Mouse (Mus musculus) liver, postnatal 0 days (tissue): ENCODE results near the gene Mafg. TPM values are rescaled to one million over a fixed set of nuclear protein-coding genes. Genes with fewer than 3 reads are reported as not detected.

Experiments
- ATAC-seq: fragments of 200-750 bp; cut with Nextera tagmentation; 2 replicates; pipeline ENCODE4 v1.8.0; 2017; ENCODE audit warnings: mild to moderate bottlenecking, moderate library complexity
- DNase-seq: peaks from one replicate; pipeline ENCODE4 v3.0.0-alpha.2; 2016
- H3K27ac ChIP-seq: fragments of 300-500 bp; sonication (generic); 2 replicates; pipeline ENCODE4 v1.5.1; 2014; ENCODE audit warnings: antibody characterized with exemption, moderate library complexity, mild to moderate bottlenecking, low read depth
- H3K27me3 ChIP-seq: fragments of 300-500 bp; sonication (generic); 2 replicates; pipeline ENCODE4 v1.6.1; 2014; ENCODE audit warnings: low read length, control low read depth, mixed read lengths; ENCODE audit not compliant: insufficient read depth
- H3K36me3 ChIP-seq: fragments of 300-500 bp; sonication (generic); replicated peaks from 2 replicates; pipeline ENCODE4 v1.6.1; 2014; ENCODE audit warnings: mild to moderate bottlenecking, control low read depth, low read length, moderate library complexity, mixed read lengths; ENCODE audit not compliant: insufficient read depth
- H3K4me1 ChIP-seq: fragments of 300-500 bp; sonication (generic); 2 replicates; pipeline ENCODE4 v1.6.1; 2014; ENCODE audit warnings: antibody characterized with exemption, mild to moderate bottlenecking, control low read depth; ENCODE audit not compliant: insufficient read depth
- H3K4me2 ChIP-seq: fragments of 300-500 bp; sonication (generic); 2 replicates; pipeline ENCODE4 v1.6.1; 2014; ENCODE audit warnings: low read depth, mild to moderate bottlenecking, low read length, moderate library complexity, mixed read lengths
- H3K4me3 ChIP-seq: fragments of 300-500 bp; sonication (generic); 2 replicates; pipeline ENCODE4 v1.5.1; 2014; ENCODE audit warnings: low read depth, low read length
- H3K9ac ChIP-seq: fragments of 300-500 bp; sonication (generic); replicated peaks from 2 replicates; pipeline ENCODE4 v1.6.1; 2014; ENCODE audit warnings: mild to moderate bottlenecking, moderate library complexity
- H3K9me3 ChIP-seq: fragments of 300-500 bp; sonication (generic); 2 replicates; pipeline ENCODE4 v1.6.1; 2016; ENCODE audit warnings: mild to moderate bottlenecking, control low read depth, low read length, mixed read lengths
- CTCF ChIP-seq: sonication (generic); IDR thresholded peaks from 2 replicates; pipeline ENCODE4 v1.5.1; 2016; ENCODE audit warnings: antibody characterized with exemption, low read depth
- EP300 ChIP-seq: IDR thresholded peaks from 2 replicates; pipeline ENCODE4 v1.6.1; 2016; ENCODE audit warnings: antibody characterized with exemption, low read depth, mild to moderate bottlenecking
- WGBS: fragments of 180-500 bp; shearing (Covaris S2); extraction: QIAGEN DNeasy Blood & Tissue Kit; methylation state at CpG from one replicate; pipeline ENCODE4 v1.1.7; 2014; ENCODE audit not compliant: insufficient replicate concordance; 5-methylcytosine and 5-hydroxymethylcytosine counted together
- polyA plus RNA-seq: library from polyadenylated mRNA; unstranded; fragments of >200 nt; fragmentation: Nextera tagmentation; extraction: Ambion mirVana; gene quantifications from 2 replicates; pipeline ENCODE4 v1.2.1, GENCODE M21; 2015

Mafg gene
- polyA plus RNA-seq, 1 experiment from 2014 or later = 35.8 TPM

DNA sequence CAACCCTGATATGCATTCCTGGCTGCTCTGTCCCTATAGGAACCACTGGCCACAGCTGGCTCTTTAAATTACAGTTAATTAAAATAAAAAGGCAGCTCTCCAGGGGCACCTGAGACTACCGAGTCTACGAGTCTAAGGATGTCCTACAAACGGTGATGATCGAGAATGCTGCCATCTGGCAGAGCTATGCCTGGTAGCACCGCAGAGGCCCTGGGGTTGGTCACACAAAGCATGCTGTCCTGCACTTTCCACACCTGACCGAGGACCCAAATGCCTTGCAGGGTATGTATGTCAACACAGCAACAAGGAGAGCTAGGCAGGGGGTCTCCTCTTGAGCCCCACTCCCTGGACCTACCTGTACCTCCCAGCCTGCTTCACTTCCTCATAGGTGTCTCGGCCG, 19.4 kb downstream of the Mafg start:
- Histone ChIP-seq H3K4me2 (no peak overlapping the region), H3K27ac (no peak overlapping the region), H3K9me3 (no peaks in the 10 kb centered on the region), H3K4me1 (peaks cover 33% of the 10 kb centered on the region), H3K4me3 (no peak overlapping the region), H3K36me3 (peaks cover 47% of the 10 kb centered on the region), H3K27me3 (no peaks in the 10 kb centered on the region), H3K9ac (no peak overlapping the region)
- no peak for ATAC-seq
- DNase-seq = no peak
- WGBS = 82% methylated on average over 8 of the region's 8 CpGs
- no peak for TF ChIP-seq CTCF
- TF ChIP-seq EP300 = no peak

DNA sequence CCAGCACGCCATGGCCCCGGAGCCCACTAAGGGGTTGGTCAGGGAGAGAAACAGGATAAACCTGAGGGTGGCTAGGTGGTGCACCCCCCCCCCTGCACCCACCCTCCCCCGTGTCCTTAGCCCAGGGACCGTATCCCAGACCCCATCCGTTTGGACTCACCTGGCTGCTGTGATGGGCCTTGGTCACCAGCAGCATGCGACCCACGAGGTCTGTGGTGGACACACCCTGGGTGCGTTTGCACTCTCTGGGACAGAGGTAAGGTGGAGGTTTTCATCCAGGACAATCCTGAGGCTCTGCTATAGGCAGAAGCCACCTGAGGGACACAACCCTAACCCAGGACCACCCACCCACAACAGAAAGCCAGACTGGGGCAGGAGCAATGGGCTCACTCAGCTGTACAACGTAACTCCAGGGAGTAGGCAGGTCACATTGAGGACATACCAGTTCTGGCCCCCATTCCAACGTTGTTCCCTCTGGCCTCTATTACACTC, 19.9 kb downstream of the Mafg start:
- Histone ChIP-seq H3K4me1 (peaks cover 35% of the 10 kb centered on the region), H3K4me2 (no peak overlapping the region), H3K36me3 (peaks cover 43% of the 10 kb centered on the region), H3K4me3 (no peak overlapping the region), H3K27ac (no peak overlapping the region; the same call in 1 of the 2 replicates), H3K27me3 (no peaks in the 10 kb centered on the region), H3K9ac (no peak overlapping the region), H3K9me3 (no peaks in the 10 kb centered on the region)
- ATAC-seq (no peak), DNase-seq (no peak)
- WGBS = 81% methylated on average over 10 of the region's 10 CpGs
- no peak for TF ChIP-seq CTCF
- no peak for TF ChIP-seq EP300

DNA sequence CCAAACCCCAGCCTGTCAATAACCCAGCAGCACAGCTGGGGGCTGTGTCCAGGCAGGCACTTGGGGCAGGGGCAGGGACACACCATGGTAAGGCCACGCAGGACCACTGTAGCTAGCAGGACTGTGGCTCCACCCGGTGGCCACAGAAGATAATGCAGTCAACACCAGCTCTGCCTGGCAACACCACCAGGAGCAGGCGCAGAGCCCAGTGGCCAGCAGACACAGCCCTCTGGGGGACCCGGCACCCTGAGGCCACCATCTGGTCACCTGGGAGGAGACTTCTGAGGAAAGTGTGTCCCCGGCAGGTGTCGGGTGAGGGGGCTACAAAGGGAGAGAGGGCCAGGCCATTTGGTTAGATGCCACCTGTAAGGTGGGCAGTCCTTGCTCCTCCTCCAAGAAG, 20.6 kb downstream of the Mafg start:
- 43% methylated on average over 6 of the region's 6 CpGs for WGBS
- H3K27me3 ChIP-seq = no peaks in the 10 kb centered on the region
- H3K9ac ChIP-seq = no peak overlapping the region
- H3K36me3 ChIP-seq = peaks cover 38% of the 10 kb centered on the region
- no peak overlapping the region for H3K27ac ChIP-seq
- DNase-seq (peak; percentile 87), ATAC-seq (peak; percentile 16; the same call in 1 of the 2 replicates)
- TF ChIP-seq CTCF (peak; percentile 96), EP300 (no peak)
- H3K9me3 ChIP-seq = no peaks in the 10 kb centered on the region
- peaks cover 28% of the 10 kb centered on the region for H3K4me1 ChIP-seq
- no peak overlapping the region for H3K4me2 ChIP-seq
- no peak overlapping the region for H3K4me3 ChIP-seq

DNA sequence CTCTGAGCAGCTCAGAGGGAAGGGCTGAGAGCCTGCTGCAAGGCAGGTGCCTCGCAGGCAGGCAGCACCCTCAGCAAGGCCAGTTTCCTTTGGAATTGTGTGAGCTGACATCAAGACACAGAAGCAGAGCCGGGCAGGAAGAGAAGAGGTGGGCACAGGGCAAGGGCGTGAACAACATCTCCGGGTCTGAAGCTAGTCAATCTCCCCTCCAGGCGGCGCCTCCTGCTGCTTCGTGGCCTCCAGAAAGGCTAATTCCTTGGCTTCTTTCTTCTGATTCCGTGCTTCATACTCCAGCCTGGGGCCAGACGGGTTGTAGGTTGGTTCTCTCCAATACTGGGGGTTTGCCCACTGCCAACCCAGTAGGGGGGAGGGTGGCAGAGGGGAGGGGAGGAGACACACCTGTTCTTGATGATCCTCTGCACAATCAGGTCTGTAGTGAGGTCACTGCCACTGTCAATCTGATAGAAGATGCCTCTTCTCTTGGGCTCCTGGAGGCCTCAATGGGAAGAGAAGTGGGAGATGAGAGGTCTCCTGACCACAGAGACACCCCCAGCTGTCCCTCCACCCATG, 22.8 kb downstream of the Mafg start:
- no peak overlapping the region for H3K27ac ChIP-seq
- H3K9me3 ChIP-seq = no peaks in the 10 kb centered on the region
- H3K4me2 ChIP-seq = no peak overlapping the region
- no peak overlapping the region for H3K9ac ChIP-seq
- DNase-seq (no peak), ATAC-seq (no peak)
- peaks cover 40% of the 10 kb centered on the region for H3K36me3 ChIP-seq
- H3K4me3 ChIP-seq = no peak overlapping the region
- 84% methylated on average over 9 of the region's 9 CpGs for WGBS
- TF ChIP-seq EP300 = no peak
- TF ChIP-seq CTCF = no peak
- H3K4me1 ChIP-seq = peaks cover 10% of the 10 kb centered on the region
- H3K27me3 ChIP-seq = no peaks in the 10 kb centered on the region

DNA sequence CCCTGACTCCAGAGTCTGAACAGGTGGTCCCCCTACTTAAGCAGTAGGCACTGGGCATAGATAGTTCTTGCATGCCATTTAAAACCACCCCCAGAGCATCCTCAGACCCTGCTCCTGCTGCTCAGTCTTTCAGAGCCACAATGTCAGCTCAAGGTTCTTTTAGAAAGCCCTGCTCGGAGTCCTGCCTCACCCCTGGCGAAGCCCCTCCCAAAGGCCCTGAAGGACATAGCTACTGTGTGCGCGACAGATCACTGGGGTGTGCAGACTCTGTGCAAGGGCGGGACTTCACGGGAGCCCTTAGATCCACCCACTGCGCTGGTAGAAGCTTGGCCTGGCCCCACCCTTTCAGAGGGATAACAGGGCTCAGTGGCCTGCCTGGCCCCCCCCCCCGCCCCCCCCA, 24.1 kb downstream of the Mafg start:
- H3K27ac ChIP-seq = peak overlapping the region; percentile 44; the same call in 1 of the 2 replicates

DNA sequence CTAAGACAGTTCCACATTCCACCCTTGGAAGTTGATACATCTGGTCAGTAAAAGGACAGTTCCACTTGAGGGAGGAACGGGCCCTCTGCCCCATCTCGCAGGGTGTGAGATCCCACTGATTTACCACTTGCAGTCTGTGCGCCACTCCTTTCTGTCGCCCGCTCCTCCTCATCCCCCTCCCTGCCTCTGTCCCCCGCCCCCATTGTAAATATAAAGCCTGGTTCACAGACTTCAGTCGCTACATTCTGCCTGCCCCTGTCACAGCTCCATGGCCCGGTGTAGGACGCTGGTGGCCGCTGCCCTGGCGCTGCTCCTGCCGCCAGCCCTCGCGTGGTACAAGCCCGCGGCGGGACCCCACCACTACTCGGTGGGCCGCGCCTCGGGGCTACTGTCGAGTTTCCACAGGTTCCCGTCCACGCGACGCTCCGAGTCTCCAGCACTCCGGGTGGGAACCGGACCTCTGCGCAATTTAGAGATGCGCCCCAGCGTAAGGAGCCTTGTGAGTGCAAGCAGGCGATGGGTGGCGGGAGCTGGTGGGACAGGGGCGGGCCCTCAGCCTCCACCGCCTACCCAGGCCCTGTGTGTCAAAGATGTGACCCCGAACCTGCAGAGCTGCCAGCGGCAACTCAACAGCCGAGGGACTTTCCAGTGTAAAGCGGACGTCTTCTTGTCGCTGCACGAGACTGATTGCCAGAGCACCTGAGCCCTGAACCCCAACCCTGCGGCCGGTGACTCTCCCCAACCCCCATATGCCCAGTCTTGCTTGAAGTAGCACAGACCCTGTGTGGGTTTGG, 25.0 kb downstream of the Mafg start, which contains the start of gene Npb:
TSS of gene Npb (plus strand) at position 237 of the 794 bp plus-strand sequence.
- peak; percentile 44 for ATAC-seq

More for the DNA sequence above, 24.1 kb downstream of the Mafg start:
- 39% methylated on average over 7 of the region's 8 CpGs for WGBS
- Histone ChIP-seq H3K4me1 (peaks cover 10% of the 10 kb centered on the region), H3K36me3 (peaks cover 46% of the 10 kb centered on the region), H3K4me3 (no peak overlapping the region), H3K4me2 (peak overlapping the region; percentile 64), H3K27me3 (no peaks in the 10 kb centered on the region), H3K9me3 (no peaks in the 10 kb centered on the region), H3K9ac (peak overlapping the region; percentile 49; the same call in 1 of the 2 replicates)
- DNase-seq (no peak), ATAC-seq (peak; percentile 48)
- TF ChIP-seq EP300 = no peak
- no peak for TF ChIP-seq CTCF

More for the DNA sequence above, 25.0 kb downstream of the Mafg start, which contains the start of gene Npb:
- WGBS = 17% methylated on average over 45 of the region's 45 CpGs
- Histone ChIP-seq H3K9me3 (no peaks in the 10 kb centered on the region), H3K4me3 (peak within 1 kb of the TSS; percentile 21; the same call in 1 of the 2 replicates), H3K4me1 (peaks cover 10% of the 10 kb centered on the region), H3K27ac (peak within 1 kb of the TSS; percentile 68), H3K36me3 (peaks cover 45% of the 10 kb centered on the region), H3K4me2 (peak within 1 kb of the TSS; percentile 64), H3K27me3 (no peaks in the 10 kb centered on the region), H3K9ac (peak within 1 kb of the TSS; percentile 49)
- no peak for TF ChIP-seq CTCF
- no peak for TF ChIP-seq EP300
- no peak for DNase-seq
